Mouse (Mus musculus): ENCODE results near the gene P2ry2.

The P2ry2 gene

GRCm38 (mm10) chr7:101026836-101027235 lies 14.2 kb upstream of the P2ry2 start:
- DNase-seq (ENCODE audit: low read depth, low spot score): no peak

DNA sequence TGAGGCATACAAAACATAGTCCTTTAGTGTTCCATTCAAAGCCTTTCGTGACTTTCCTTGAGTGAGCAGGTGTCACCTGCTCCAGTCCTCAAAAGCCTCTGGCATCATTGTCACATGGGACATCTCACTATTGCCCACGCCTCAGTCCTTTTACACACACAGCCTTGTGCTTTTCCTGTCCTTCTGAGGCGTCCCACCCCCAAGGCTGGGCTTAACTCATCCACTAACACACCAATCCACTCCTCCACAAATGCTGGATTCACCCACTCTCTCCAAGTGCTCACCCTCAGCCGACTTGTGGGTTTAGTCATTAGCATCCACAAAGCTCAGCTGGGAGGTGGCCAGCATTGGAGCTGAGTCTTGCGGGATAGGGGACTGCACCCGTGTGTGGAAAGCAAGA lies 4.8 kb upstream of the P2ry2 start:
- no peak for DNase-seq (ENCODE audit: low read depth, low spot score)

DNA sequence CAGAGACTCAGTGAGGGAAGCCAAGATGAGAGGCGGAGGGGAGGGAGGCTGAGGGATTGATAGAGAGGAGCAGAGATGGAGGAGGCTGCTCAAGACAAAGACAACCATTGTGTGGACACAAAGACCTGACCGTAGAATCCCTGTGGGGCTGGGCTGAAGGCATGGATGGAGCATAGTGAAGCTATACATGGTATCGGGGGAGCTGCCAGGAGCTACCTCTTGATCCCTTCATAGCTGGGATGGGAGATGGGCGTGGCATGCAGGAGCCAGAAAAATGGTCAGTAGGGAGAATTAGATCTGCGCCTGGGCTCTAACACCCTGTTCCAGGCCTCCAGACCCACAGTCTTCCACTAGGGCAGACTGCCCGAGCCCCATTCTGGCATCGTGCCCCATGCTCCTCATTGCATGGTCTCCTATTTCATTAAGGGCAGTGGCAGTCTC lies 4.4 kb upstream of the P2ry2 start:
- DNase-seq (ENCODE audit: low read depth, low spot score): no peak

- no peak for DNase-seq (ENCODE audit: low read depth, low spot score)
Measured at GRCm38 (mm10) chr7:101014985-101015384, 2.3 kb upstream of the P2ry2 start.

- no peak for DNase-seq (ENCODE audit: low read depth, low spot score)
Measured at GRCm38 (mm10) chr7:101014041-101014440, 1.4 kb upstream of the P2ry2 start.

GRCm38 (mm10) chr7:101011681-101012367 lies 842 bp downstream of the P2ry2 start:
- DNase-seq (ENCODE audit: low read depth, low spot score): no peak

- no peak for DNase-seq (ENCODE audit: low read depth, low spot score)
Measured at GRCm38 (mm10) chr7:101010741-101011140, 1.9 kb downstream of the P2ry2 start.

DNA sequence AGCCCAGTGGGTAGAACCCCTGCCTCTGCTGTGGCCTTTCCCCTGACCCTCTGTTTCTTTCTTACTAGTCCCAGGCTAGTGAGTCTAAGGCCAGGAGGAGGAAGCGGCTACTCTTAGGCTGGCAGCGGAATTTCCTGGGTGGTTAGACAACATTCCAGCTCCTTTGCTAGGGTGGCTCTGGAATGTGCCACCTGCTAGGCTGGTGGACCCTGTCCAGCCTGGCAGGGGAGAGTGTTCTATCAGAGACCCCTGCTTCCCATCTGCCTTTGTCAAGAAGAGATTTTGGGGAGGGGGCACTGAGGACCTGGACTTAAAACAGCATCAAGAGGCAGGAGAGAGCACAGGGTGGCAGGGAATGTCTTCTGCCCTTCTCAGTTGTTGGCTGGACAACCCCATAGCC lies 6.5 kb downstream of the P2ry2 start:
- no peak for DNase-seq (ENCODE audit: low read depth, low spot score)

GRCm38 (mm10) chr7:101005119-101005518 lies 7.5 kb downstream of the P2ry2 start:
- DNase-seq (ENCODE audit: low read depth, low spot score): no peak

DNA sequence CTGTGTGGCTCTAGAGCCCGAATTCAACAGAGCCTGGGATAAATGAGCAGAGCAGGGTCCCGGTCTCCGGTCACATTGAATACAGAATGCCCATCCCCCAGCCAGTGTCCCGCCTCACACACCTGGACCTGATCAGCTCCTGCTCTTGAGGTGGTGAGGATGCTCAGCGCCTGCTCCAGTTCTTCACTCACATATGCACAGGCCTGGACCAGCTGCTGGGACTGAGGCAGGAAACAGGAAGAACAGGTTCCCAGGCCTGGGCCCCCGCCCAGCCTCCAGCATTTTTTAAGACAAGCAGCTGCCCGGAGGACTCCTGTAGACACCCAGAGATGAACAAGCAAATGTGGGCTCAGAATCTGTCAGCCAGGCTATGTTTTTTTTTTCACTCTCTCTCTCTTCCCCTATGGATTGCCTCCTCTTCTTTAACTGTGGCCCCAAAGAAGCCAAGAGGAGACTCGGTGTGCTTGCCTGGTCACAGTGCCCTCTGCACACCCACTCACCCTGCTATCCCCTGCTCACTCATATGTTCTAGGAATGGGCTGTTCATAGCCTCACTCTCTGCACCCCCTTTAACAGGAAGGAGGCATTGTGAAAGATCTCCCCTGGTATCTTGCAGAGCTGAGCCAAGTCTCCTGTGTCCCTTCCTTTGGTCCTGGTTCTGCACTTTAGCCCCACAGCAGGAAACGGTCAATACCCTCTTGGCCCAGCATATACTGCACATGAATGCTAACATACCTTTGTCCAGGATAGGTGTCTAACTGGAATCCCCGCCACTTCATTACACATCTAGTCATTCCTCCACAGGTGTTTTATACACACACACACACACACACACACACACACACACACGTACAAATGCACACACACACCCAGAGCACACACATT lies 9.0 kb downstream of the P2ry2 start:
- no peak for DNase-seq (ENCODE audit: low read depth, low spot score)

- no peak for DNase-seq (ENCODE audit: low read depth, low spot score)
Measured at GRCm38 (mm10) chr7:101002274-101002673, 10.4 kb downstream of the P2ry2 start.

DNA sequence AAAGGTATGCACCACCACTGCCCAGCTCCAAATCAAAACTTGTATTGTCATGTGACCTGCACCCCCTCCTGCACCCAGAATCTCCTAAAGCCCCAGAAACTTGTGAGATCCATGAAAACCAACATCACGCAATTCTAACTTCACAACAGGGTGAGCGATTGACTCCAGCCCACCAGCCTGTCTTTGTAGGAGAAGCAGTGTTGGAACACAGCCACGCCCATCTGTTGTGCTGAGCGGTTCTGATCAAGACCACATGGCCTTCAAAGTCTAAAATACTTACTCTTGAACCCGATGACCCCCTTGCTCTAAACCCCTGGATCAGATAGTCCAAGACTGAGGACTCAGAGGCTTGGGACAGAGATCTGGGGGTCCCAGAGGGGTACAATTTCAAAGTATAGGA lies 13.0 kb downstream of the P2ry2 start:
- no peak for DNase-seq (ENCODE audit: low read depth, low spot score)

GRCm38 (mm10) chr7:100998578-100998960 lies 14.1 kb downstream of the P2ry2 start:
- DNase-seq (ENCODE audit: low read depth, low spot score): no peak

DNA sequence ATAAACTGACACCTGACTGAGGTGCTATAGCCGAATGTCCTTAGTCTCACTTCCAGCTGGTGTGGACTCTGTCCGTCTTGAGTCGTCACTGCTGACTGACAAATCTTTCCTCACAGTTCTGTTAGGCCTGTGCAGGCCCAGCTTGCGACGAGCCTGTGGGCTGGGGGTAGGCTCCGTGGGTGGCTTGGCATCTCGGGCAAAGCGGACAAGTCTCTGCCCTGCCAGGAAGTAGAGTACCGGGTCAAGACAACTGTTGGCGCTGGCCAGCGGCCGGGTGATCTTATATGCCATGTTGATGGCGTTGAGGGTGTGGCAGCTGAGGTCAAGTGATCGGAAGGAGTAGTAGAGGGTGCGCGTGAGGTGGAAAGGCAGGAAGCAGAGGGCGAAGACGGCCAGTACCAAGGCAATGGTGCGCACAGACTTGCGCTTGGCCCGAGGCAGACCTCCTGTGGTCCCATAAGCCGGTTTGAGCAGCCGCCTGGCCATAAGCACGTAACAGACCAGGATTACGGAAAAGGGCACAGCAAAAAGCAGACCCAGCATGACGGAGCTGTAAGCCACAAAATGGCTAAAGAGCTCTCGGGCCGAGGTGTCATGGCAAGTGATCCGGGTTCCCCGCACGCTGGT lies 14.6 kb downstream of the P2ry2 start:
- no peak for DNase-seq (ENCODE audit: low read depth, low spot score)

GRCm38 (mm10) chr7:100997215-100997614 lies 15.5 kb downstream of the P2ry2 start:
- no peak for DNase-seq (ENCODE audit: low read depth, low spot score)

DNA sequence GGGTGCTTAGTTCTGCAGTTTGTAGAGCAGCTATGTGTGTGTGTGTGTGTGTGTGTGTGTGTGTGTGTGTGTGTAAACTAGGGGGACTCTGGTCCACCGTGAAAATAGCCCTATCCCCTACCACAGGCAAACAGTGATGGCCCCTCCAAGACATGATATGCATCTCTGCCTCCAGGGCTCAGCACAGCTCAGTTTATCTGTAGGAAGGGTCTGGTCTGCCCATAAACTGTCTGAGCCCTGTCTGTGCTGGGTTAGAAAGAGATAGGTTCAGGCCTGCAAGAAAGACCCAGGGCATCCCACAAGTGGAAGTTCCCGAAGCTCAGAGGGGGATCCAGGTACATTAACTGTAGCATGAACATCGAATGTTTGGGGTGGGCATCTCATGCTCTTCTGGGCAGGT lies 16.7 kb downstream of the P2ry2 start:
- DNase-seq (ENCODE audit: low read depth, low spot score): no peak

DNA sequence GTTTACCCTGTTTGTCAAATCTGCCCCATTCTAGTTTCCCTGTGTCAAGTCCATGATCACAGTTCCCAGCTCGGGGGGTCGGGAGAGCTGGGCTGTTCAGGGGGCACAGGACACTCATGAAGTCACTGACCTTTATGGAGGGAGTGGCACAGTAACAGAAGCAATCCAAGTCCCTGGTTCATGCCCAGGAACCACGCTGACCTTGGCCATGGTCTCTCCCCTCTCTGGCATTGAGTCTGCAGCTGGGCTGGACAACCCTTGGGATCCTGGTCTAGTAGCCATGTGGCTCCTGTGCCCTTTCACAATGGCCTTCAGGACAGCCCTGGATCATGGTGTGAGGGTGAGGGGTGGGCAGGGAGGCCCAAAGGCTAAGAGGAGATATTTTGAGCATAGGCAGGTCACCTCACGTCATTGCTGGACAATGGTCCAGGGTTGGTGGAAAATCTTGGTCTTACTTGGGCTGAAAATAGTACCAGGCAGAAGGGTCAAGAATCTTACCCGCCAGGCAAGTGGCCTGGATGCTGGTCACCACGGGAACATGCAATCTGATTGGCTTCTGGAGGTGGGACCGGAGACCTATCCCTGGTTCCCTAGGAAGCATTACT lies 17.3 kb downstream of the P2ry2 start:
- no peak for DNase-seq (ENCODE audit: low read depth, low spot score)

DNA sequence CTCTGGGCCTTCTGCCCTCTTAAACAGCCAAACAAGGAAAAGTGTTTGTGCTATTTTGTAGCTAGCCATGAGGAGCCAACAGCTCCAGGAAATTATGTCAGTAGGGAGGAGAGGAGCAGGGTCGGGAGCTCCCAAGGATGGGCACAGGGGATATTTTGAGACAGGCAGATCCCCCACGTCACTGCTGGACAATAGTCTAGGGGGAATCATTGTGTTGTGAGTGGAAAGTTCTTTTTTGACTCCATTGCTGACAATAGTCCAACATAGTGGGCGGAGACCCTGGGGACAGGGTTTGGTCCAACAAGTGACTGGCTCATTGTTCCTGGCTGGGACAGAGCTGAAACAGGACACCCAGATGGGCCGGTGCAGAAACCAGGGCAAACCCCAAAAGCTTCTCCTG lies 19.5 kb downstream of the P2ry2 start:
- no peak for DNase-seq (ENCODE audit: low read depth, low spot score)

DNA sequence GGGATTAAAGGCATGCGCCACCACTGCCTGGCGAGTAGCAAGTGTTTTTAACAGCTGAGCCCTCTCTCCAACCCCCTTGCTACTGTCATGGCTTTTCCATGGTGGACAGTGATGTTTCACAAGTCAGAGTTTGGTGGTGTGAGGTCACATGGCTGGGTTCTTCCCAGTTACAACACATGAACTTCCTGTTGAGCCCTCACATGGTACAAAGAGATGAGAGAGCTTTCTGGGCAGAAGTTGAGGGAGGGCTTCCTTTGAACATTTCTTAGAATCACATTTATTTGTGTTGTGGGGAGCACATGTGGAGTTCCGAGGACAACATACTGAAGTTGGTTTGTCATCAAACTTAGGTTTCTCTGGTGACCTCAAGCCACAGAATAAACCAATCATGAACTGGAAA lies 20.7 kb downstream of the P2ry2 start:
- DNase-seq (ENCODE audit: low read depth, low spot score): no peak

DNA sequence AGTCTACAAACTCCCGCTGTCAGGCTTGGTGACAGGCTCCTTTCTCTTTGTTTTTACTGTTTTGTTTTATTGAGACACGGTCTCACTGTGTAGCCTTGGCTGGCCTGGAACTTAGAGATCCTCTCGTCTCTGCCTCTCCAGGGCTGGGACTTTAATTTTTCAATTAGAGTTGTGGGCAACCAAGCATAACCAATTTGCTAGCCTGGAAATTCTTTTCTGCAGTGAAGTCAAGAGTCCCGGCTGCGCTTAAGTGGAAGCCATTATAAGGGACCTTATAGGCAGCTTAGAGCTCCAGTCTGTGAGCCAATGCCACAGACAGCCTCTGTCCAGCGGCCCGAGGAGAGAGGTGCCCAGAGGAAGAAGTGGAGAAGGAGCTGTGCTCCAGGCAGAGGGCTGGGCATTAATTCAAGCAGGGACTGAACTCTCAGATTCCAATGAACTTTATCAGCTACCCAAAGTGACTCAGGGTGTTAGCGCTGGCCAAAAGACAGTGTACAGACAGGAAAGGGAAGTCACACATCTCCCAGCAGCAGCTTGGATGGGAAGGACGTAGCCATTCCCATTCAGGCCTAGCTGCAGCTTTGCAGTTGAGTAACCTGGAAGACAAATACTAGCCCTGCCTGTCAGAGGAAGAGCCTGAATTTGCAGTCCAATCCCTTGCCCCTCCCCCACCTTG lies 21.9 kb downstream of the P2ry2 start:
- no peak for DNase-seq (ENCODE audit: low read depth, low spot score)

- DNase-seq (ENCODE audit: low read depth, low spot score): no peak
Measured at GRCm38 (mm10) chr7:100988092-100988491, 24.6 kb downstream of the P2ry2 start.

Data from c-Kit-negative CD71-positive TER-119-positive erythroid progenitor cells, embryonic 14.5 days (primary cell).